Mouse (Mus musculus) CH12.LX (cell line): ENCODE data around the gene Tmem50b. TPM values are rescaled to one million over a fixed set of nuclear protein-coding genes. Genes with fewer than 3 reads are reported as not detected.
A peak's percentile ranks its signal among the peaks of the same experiment; 100 is the strongest.

ENCODE experiments used
- DNase-seq: peaks from one replicate; pipeline ENCODE4 v3.0.0-alpha.2; 2013; ENCODE audit errors: extremely low read depth
- H3K27ac ChIP-seq: 2 replicates; pipeline ENCODE4 v1.5.1; 2012; ENCODE audit warnings: low read depth, mild to moderate bottlenecking, control low read depth, moderate library complexity; ENCODE audit not compliant: insufficient read depth
- H3K27me3 ChIP-seq: replicated peaks from 2 replicates; pipeline ENCODE3; 2012; ENCODE audit warnings: inconsistent platforms
- H3K36me3 ChIP-seq, 2 experiments: replicated peaks in 1 of 2; 2 replicates each; pipeline versions ENCODE3 to v1.6.1; 2012; ENCODE audit warnings: inconsistent platforms in 1 of 2, low read length in 1 of 2, mild to moderate bottlenecking in 1 of 2, mixed read lengths in 1 of 2, moderate library complexity in 1 of 2; ENCODE audit not compliant: control insufficient read depth in 1 of 2, insufficient read depth in 1 of 2
- H3K4me1 ChIP-seq, 2 experiments: 2 replicates each; pipeline ENCODE4 v1.6.1; 2012; ENCODE audit warnings: inconsistent platforms in 1 of 2, moderate library complexity in 1 of 2; ENCODE audit not compliant: insufficient read depth in 2 of 2, control insufficient read depth in 1 of 2
- H3K4me2 ChIP-seq: 2 replicates; pipeline ENCODE4 v1.6.1; 2012; ENCODE audit warnings: low read depth, mild to moderate bottlenecking, control low read depth; ENCODE audit not compliant: poor library complexity, insufficient read depth, severe bottlenecking
- H3K4me3 ChIP-seq, 3 experiments: fragments of 150-350 bp in 1 of 3; sonication (generic) in 1 of 3; replicated peaks in 1 of 3; 2 replicates each; pipeline versions ENCODE3 to v1.5.1; 2011 to 2012; ENCODE audit warnings: low read depth in 2 of 3, low read length in 2 of 3, mild to moderate bottlenecking in 2 of 3, moderate library complexity in 2 of 3, control low read depth in 1 of 3, improper control_type of control experiment in 1 of 3, inconsistent platforms in 1 of 3, mixed read lengths in 1 of 3; ENCODE audit not compliant: poor library complexity in 1 of 3
- H3K79me2 ChIP-seq: replicated peaks from 2 replicates; pipeline ENCODE4 v1.6.1; 2012; ENCODE audit warnings: mild to moderate bottlenecking, moderate library complexity; ENCODE audit not compliant: control insufficient read depth, poor library complexity, insufficient read depth, severe bottlenecking; ENCODE audit errors: extremely low read depth
- H3K9ac ChIP-seq: 2 replicates; pipeline ENCODE4 v1.6.1; 2012; ENCODE audit warnings: low read depth, mild to moderate bottlenecking, control low read depth, moderate library complexity; ENCODE audit not compliant: insufficient read depth
- H3K9me3 ChIP-seq: replicated peaks from 2 replicates; pipeline ENCODE3; 2012; ENCODE audit warnings: low read length, inconsistent platforms, mixed read lengths
- CTCF ChIP-seq, 2 experiments: IDR thresholded peaks in 1 of 2; conservative IDR thresholded peaks in 1 of 2; 2 replicates each; pipeline ENCODE4 v1.5.1; 2011 to 2012; ENCODE audit warnings: low read depth in 2 of 2, low read length in 2 of 2, improper control_type of control experiment in 1 of 2, inconsistent platforms in 1 of 2, mild to moderate bottlenecking in 1 of 2, moderate library complexity in 1 of 2
- ELF1 ChIP-seq: IDR thresholded peaks from 2 replicates; pipeline ENCODE4 v1.6.1; 2014; ENCODE audit warnings: low read depth, mild to moderate bottlenecking, inconsistent platforms, low read length, improper control_type of control experiment
- EP300 ChIP-seq: IDR thresholded peaks from 2 replicates; pipeline ENCODE4 v1.6.1; 2011; ENCODE audit warnings: low read length, improper control_type of control experiment
- ETS1 ChIP-seq: conservative IDR thresholded peaks from 2 replicates; pipeline ENCODE4 v1.6.1; 2012; ENCODE audit warnings: low read depth, mild to moderate bottlenecking, inconsistent platforms, low read length, improper control_type of control experiment, moderate library complexity
- HCFC1 ChIP-seq: IDR thresholded peaks from 2 replicates; pipeline ENCODE4 v1.6.1; 2012; ENCODE audit warnings: low read depth, mild to moderate bottlenecking, inconsistent platforms, low read length, improper control_type of control experiment
- JUND ChIP-seq: conservative IDR thresholded peaks from 2 replicates; pipeline ENCODE4 v1.6.1; 2011; ENCODE audit warnings: low read depth, low read length, improper control_type of control experiment
- MAX ChIP-seq: IDR thresholded peaks from 2 replicates; pipeline ENCODE4 v1.6.1; 2011; ENCODE audit warnings: low read length, improper control_type of control experiment
- MAZ ChIP-seq: IDR thresholded peaks from 2 replicates; pipeline ENCODE4 v1.6.1; 2012; ENCODE audit warnings: low read depth, mild to moderate bottlenecking, inconsistent platforms, low read length, improper control_type of control experiment, moderate library complexity
- MXI1 ChIP-seq: IDR thresholded peaks from 2 replicates; pipeline ENCODE4 v1.6.1; 2011; ENCODE audit warnings: mild to moderate bottlenecking, low read depth, low read length, improper control_type of control experiment
- MYC ChIP-seq: IDR thresholded peaks from 2 replicates; pipeline ENCODE4 v1.6.1; 2011; ENCODE audit warnings: low read depth, mild to moderate bottlenecking, improper control_type of control experiment, low read length
- NRF1 ChIP-seq: IDR thresholded peaks from 2 replicates; pipeline ENCODE4 v1.6.1; 2014; ENCODE audit warnings: low read depth, mild to moderate bottlenecking, inconsistent platforms, low read length, improper control_type of control experiment, moderate library complexity
- PAX5 ChIP-seq: IDR thresholded peaks from 2 replicates; pipeline ENCODE4 v1.6.1; 2012; ENCODE audit warnings: low read length, inconsistent platforms, mixed read lengths
- POLR2A ChIP-seq: IDR thresholded peaks from 2 replicates; pipeline ENCODE4 v1.6.1; 2011; ENCODE audit warnings: low read depth, mild to moderate bottlenecking, improper control_type of control experiment, low read length
- POLR2AphosphoS2 ChIP-seq: IDR thresholded peaks from 2 replicates; pipeline ENCODE4 v1.6.1; 2011; ENCODE audit warnings: low read depth, low read length, improper control_type of control experiment
- RCOR1 ChIP-seq: conservative IDR thresholded peaks from 2 replicates; pipeline ENCODE4 v1.6.1; 2012; ENCODE audit warnings: low read depth, mild to moderate bottlenecking, inconsistent platforms, low read length, improper control_type of control experiment
- TCF12 ChIP-seq: IDR thresholded peaks from 2 replicates; pipeline ENCODE4 v1.6.1; 2014; ENCODE audit warnings: low read depth, mild to moderate bottlenecking, inconsistent platforms, low read length, improper control_type of control experiment
- UBTF ChIP-seq: IDR thresholded peaks from 2 replicates; pipeline ENCODE4 v1.6.1; 2012; ENCODE audit warnings: low read depth, mild to moderate bottlenecking, inconsistent platforms, low read length, improper control_type of control experiment, moderate library complexity
- USF1 ChIP-seq: IDR thresholded peaks from 2 replicates; pipeline ENCODE4 v1.6.1; 2014; ENCODE audit warnings: low read depth, mild to moderate bottlenecking, inconsistent platforms, low read length, improper control_type of control experiment
- ZMIZ1 ChIP-seq: IDR thresholded peaks from 2 replicates; pipeline ENCODE4 v1.6.1; 2012; ENCODE audit warnings: low read depth, mild to moderate bottlenecking, inconsistent platforms, low read length, improper control_type of control experiment
- ZNF384 ChIP-seq: IDR thresholded peaks from 2 replicates; pipeline ENCODE4 v1.6.1; 2012; ENCODE audit warnings: low read depth, low read length, improper control_type of control experiment, inconsistent platforms
- dilution Hi-C: fragments of 300-500 bp; cut with MboI; formaldehyde crosslinking; loops from 2 replicates; pipeline ENCODE4 v1.14.3; 2020; ENCODE audit warnings: low sequenced_read_pairs; ENCODE audit not compliant: extremely low pct_unique_long_range_greater_than_20kb, extremely low pct_ligation_motif_present
- in situ Hi-C: fragments of 300-500 bp; cut with MboI; formaldehyde crosslinking; loops from 3 replicates; pipeline ENCODE4 v1.14.3; 2019; ENCODE audit warnings: low sequenced_read_pairs, low pct_ligation_motif_present, low pct_unique_long_range_greater_than_20kb, mixed read lengths
- polyA plus RNA-seq: library from polyadenylated mRNA; unstranded; fragments of >175 nt; gene quantifications from 2 replicates; pipeline ENCODE4 v1.2.1, GENCODE M21; 2012; ENCODE audit warnings: low read depth; ENCODE audit not compliant: insufficient read length
- total RNA-seq, 2 experiments: library from RNA; depleted of rRNA; stranded (reverse); fragments of 300-350 nt in 1 of 2; fragments of >200 nt in 1 of 2; gene quantifications; 2 replicates each; pipeline ENCODE4 v1.2.3; 2012 to 2014

Gene Tmem50b
- total and polyA plus RNA-seq, 3 experiments: 6.1 to 15.9 (median 12.7) TPM

DNA sequence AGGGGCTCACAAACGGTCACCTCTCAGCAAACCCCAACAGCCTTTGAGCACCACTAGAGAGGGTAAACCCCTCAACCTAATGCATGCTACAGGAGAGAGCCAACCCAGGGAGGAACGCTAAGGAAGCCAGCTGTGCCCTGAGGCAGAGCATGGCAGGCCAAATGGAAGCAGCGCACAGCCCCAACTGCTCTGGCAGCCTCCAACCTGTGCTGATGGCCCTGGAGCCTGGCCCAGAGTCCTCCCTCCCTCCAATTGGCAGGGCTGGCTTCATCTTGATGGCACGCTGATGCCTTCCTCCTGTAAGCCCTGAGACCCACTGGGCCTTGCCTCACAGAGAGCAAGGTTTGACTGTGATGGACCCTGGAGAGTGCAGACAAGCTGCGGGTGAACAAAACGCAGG, 2.5 kb downstream of the Tmem50b start:
- Histone ChIP-seq H3K4me3 (no peak overlapping the region), H3K36me3 (peaks cover 0 to 26% of the 10 kb centered on the region in 2 experiments), H3K27ac (no peak overlapping the region), H3K9me3 (no peaks in the 10 kb centered on the region), H3K4me2 (no peak overlapping the region), H3K4me1 (peaks cover 6 to 23% of the 10 kb centered on the region in 2 experiments; a peak in 3 of 4 replicates), H3K9ac (no peak overlapping the region), H3K79me2 (no peaks in the 10 kb centered on the region), H3K27me3 (peaks cover 13% of the 10 kb centered on the region)
- no peak for DNase-seq
- dilution Hi-C loops (no loop called here), in situ Hi-C loops (loop anchor here (5.0 to 10.0 kb wide), 2 partner anchors 83 to 230 kb away; no protein-coding TSS in a partner anchor)
- TF ChIP-seq NRF1 (no peak), POLR2AphosphoS2 (no peak), UBTF (no peak), ZMIZ1 (no peak), TCF12 (no peak), EP300 (no peak), ETS1 (no peak), POLR2A (no peak), ELF1 (no peak), MXI1 (no peak), CTCF (conservative IDR thresholded peaks at IDR 0.05 in 1 of 2, IDR thresholded peaks at IDR 0.05 in 1 of 2; ENCODE audit: low read depth in 2 of 2, low read length in 2 of 2) (no peak), ZNF384 (no peak), USF1 (no peak), MAX (no peak), MYC (no peak), HCFC1 (no peak), PAX5 (no peak), RCOR1 (no peak), JUND (no peak)

DNA sequence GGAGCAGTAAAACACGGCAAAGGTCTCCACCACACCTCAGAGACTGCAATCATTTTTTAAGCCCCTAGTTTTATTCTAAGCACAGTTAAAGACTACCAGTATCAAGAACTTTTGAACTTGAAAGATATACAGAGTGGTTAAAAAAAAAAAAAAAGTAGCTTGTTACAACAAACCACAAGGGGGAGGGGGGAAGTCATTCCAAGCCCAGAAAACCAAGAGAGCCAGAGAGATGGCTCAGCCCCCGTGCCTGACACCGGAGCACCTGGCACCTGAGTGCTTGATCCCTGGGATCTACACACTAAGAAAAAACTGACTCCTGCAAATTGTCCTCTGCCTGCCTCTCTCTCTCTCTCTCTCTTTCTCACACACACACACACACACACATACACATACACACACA, 4.3 kb downstream of the Tmem50b start:
- no peaks in the 10 kb centered on the region for H3K79me2 ChIP-seq
- no peak overlapping the region for H3K27ac ChIP-seq
- no peak overlapping the region for H3K9ac ChIP-seq
- in situ Hi-C loops (loop anchor here (10.0 kb wide), 1 partner anchor 228 kb away; no protein-coding TSS in a partner anchor), dilution Hi-C loops (no loop called here)
- H3K36me3 ChIP-seq: peaks cover 0 to 26% of the 10 kb centered on the region in 2 experiments
- 0 out of 2 replicates have a peak, but pooled peaks have one; percentile 50 for TF ChIP-seq ZNF384
- TF ChIP-seq MAZ: no peak
- DNase-seq: no peak
- no peaks in the 10 kb centered on the region for H3K9me3 ChIP-seq
- H3K4me1 ChIP-seq: peaks cover 4 to 24% of the 10 kb centered on the region in 2 experiments; a peak in 3 of 4 replicates
- no peak overlapping the region for H3K4me3 ChIP-seq
- peaks cover 5% of the 10 kb centered on the region for H3K27me3 ChIP-seq
- H3K4me2 ChIP-seq: no peak overlapping the region
